Mouse (Mus musculus) lung, postnatal 10 days (tissue): ENCODE measurements at regions not wholly inside any gene's neighbourhood (a gene's known extent, or its start where the extent isn't known, plus 50 kb on each side); places are given as distances from the start of the nearest gene placed in this dataset.
A peak's percentile ranks its signal among the peaks of the same experiment; 100 is the strongest.

Source experiments
- DNase-seq: peaks from one replicate; pipeline ENCODE4 v3.0.0; 2021

- DNase-seq = no peak
Measured at GRCm38 (mm10) chr3:41472586-41472985, 82.9 kb upstream of the Jade1 start.

- no peak for DNase-seq
Measured at GRCm38 (mm10) chr3:41469106-41469505, 86.4 kb upstream of the Jade1 start.

- no peak for DNase-seq
Measured at GRCm38 (mm10) chr3:41467857-41468256, 87.7 kb upstream of the Jade1 start.

- no peak for DNase-seq
Measured at GRCm38 (mm10) chr3:41465893-41466292, 89.6 kb upstream of the Jade1 start.

- peak; percentile 49 for DNase-seq
Measured at GRCm38 (mm10) chr3:41462953-41463644, 92.4 kb upstream of the Jade1 start.

- DNase-seq = no peak
Measured at GRCm38 (mm10) chr3:41460131-41460530, 95.4 kb upstream of the Jade1 start.

- no peak for DNase-seq
Measured at GRCm38 (mm10) chr3:41458156-41458555, 97.4 kb upstream of the Jade1 start.

GRCm38 (mm10) chr3:41453525-41453924 lies 102.0 kb upstream of the Jade1 start:
- DNase-seq = no peak

GRCm38 (mm10) chr3:41452716-41453090 lies 102.8 kb upstream of the Jade1 start:
- no peak for DNase-seq

- DNase-seq = no peak
Measured at GRCm38 (mm10) chr3:41452020-41452715, 103.4 kb upstream of the Jade1 start.

GRCm38 (mm10) chr3:41450696-41451095 lies 104.8 kb upstream of the Jade1 start:
- DNase-seq = no peak

- no peak for DNase-seq
Measured at GRCm38 (mm10) chr3:41444243-41444753, 111.2 kb upstream of the Jade1 start.

GRCm38 (mm10) chr3:41436238-41436637 lies 119.3 kb upstream of the Jade1 start:
- no peak for DNase-seq

GRCm38 (mm10) chr3:41433106-41433505 lies 122.4 kb upstream of the Jade1 start:
- DNase-seq = no peak

- DNase-seq = no peak
Measured at GRCm38 (mm10) chr3:41432376-41432775, 123.2 kb upstream of the Jade1 start.

GRCm38 (mm10) chr3:41430191-41430590 lies 125.3 kb upstream of the Jade1 start:
- DNase-seq = peak; percentile 25

- no peak for DNase-seq
Measured at GRCm38 (mm10) chr3:41426946-41427345, 128.6 kb upstream of the Jade1 start.

- no peak for DNase-seq
Measured at GRCm38 (mm10) chr3:41425863-41426262, 129.7 kb upstream of the Jade1 start.

- no peak for DNase-seq
Measured at GRCm38 (mm10) chr3:41424142-41424939, 131.2 kb upstream of the Jade1 start.

GRCm38 (mm10) chr3:41423630-41424029 lies 131.9 kb upstream of the Jade1 start:
- DNase-seq = no peak

- peak; percentile 30 for DNase-seq
Measured at GRCm38 (mm10) chr3:41422615-41423579, 132.6 kb upstream of the Jade1 start.

- no peak for DNase-seq
Measured at GRCm38 (mm10) chr3:41413771-41414170, 141.8 kb upstream of the Jade1 start.
